Mouse (Mus musculus): ENCODE measurements around the gene Gm43738.

Gm43738 gene

DNA sequence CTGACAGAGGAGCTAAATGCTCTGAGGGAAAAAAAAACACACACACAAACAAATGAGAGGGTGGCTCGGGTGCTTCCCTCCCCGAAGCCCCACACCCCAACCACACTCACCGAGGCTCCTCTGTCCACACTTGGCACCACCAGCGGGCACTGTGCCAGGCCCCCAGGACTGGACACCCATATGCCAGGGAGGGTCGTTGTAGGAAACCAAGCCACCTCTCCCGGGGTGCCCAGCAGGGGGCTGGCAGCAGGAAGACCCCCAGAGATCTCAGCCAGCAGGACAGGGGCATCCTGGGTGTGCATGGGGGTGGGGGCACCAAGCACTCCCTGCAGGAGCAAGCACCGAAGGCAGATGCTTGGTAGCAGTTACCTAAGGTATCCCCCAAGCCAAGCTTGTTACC is at the start of gene Gm43738:
Gm43738 (minus strand) TSS at position 289 of the 400 bp plus-strand sequence.
- peak; percentile 62 for DNase-seq

DNA sequence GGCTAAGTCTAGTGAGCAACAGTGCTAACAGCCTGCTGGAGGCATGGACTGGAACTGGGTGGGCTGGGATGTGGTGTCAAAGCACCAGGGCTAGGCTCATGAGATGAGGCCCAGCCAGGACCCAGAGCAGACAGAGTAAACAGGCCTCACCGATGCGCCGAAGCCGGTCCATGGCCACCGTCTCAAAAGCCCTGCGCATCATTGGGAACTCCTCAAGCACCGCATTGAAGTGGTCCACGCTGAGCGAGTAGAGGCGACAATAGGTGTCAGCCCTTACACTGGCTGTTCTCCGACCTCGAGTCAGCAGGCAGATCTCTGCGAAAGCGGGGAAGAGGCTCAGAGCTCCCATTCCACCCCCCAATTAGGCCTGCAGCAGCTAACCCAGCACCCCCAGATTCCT is 47.7 kb upstream of the Gm43738 start:
- no peak for DNase-seq

DNA sequence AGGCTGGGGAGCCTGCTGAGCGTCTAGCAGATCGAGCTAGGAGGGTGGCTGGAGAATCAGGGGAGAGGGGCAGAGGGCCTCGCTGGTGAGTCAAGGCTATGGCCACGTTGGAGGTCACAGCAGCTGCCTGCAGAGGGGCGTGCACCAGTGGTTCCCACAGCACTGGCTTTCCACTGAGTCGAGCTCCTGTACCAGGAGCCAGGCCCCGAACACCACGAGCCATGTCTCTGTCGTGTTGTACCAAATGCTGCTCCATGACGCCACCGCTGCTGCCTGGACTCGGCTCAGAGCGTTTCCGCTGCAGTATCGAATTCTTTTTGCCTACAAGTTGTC is 47.0 kb upstream of the Gm43738 start:
- DNase-seq, result no peak

DNA sequence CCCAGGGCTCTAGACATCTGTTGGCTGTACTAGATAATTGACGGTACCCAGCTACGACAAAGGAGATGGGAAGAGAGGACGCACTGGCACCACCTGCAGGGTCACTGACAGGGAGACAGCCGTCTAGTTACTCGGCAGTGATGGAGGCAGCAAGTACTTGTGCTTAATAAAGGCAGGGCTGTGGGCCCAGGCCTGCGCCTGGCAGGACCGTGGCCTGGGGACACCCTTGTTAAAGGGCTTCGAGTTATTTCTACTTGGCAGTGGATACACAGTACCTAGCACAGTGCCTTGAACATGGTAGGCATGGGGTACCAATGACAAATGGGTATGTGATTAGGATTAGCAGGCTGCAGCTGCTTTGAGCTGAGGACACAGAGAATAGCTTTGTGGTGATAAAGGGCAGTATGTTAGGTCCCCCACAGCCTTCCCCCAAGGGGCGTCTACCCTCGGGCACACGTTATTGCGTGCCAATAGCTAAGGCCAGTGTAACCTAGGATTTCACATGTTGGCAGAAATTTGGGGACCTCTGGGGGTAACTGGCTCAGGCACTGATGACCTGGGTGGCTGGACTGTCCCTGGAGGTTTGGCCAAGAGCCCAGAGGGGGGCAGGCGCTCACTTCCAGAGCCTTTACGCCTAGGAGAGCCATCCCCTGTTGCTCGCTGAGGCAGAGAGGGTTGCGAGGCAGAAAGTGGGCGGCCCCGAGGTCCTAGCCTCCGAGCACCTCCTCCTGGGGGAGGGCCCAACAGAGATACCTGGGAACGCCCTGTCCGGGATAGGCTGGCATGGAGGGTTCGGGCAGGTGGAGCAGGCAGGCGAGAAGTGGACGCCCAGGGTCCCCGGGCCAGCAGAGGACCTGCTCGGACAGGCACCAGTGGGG is 46.4 kb upstream of the Gm43738 start:
- no peak for DNase-seq

DNA sequence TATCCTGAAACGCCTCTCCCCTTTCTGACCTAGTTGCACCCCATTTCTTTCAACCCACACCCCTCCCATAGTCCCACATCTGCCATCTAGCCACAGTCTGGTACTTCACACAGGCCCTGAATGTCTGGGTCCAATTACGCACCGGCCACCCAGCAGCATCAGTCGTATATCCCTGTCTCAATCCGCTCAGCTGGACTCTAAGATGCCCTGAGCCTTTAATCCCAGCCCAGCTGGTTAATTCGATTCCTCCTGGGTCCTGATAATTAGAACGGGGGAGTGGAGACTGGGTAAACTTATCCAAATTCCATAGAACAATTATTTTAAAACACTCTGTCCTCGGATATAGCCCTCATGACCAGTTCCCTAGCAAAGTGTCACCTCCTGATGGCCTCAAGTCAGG is 44.7 kb upstream of the Gm43738 start:
- DNase-seq, result no peak

DNA sequence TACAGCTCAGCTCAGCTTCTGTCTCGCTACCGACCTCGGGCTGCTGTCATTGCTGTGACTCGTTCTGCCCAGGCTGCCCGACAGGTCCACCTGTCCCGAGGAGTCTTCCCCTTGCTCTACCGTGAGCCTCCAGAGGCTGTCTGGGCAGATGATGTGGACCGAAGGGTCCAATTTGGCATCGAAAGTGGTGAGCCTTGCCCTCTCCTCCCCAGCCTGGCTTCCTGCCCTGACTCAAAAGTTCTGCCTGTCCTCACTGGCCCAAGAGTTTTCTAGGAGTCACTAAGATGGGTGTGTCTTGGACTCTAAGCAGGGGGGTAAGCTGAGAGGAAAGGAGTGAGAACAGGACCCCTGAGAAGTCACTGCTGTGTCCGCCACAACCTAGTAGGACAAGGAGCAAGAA is 43.9 kb upstream of the Gm43738 start:
- no peak for DNase-seq

DNA sequence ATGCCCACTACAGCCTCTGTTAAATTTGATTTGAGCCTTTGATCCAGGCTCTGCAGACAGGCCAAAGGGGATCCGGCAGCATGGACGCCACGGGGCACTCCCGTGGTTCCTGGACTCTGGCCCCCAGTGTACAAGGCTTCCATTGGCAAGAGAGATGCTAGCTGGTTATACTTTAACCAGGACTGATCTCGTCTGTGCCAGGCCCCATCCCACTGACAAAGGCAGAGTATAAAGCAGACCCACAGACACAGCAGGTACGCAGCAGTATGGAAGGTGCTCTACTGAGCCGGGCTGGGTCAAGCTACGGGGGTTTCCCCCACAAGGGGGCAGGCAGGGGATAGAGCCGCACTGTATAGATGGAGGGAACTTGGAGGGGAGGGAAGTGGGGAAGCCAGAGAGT is 35.5 kb upstream of the Gm43738 start:
- DNase-seq, result no peak

DNA sequence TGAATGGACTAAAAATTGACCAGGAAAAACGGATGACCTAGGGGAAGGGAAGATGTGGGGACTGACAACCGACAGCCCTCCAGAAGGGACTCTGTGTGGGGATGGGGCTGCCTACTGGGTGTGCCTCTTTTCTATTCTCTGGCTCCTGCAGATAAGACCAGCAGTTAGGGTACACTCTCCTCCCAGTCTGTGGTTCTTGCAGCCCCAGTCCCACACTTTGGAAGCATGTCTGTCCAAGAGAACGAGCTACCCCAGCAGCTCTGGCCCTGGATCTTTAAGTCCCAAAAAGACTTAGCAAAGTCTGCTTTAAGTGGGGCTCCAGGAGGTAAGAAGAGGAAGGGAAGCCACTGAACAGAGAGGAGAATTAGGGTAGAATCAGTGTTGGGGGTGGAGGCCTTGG is 35.1 kb upstream of the Gm43738 start, which contains the start of gene Pklr:
Pklr (plus strand) TSS at position 185 of the 400 bp plus-strand sequence.
- no peak for DNase-seq

DNA sequence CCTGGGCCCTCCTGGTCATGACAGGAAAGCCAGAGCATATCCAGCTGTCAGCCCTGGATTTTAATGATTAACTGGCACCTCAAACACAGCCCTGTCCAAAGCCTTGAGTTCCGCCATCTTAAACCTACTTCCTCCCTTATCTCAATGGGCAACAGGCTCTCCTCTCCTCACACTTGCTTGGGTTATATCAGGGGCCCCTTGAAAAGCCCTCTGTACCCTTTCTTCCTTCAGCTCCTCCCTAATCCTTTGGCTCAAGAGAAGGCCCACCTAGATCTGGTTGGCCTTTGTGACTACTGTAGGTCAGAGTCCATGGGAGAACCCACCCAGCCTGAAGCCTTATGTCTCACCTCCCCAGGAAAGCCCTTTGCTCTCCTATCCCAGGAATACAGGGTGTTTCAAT is 32.9 kb upstream of the Gm43738 start:
- no peak for DNase-seq

DNA sequence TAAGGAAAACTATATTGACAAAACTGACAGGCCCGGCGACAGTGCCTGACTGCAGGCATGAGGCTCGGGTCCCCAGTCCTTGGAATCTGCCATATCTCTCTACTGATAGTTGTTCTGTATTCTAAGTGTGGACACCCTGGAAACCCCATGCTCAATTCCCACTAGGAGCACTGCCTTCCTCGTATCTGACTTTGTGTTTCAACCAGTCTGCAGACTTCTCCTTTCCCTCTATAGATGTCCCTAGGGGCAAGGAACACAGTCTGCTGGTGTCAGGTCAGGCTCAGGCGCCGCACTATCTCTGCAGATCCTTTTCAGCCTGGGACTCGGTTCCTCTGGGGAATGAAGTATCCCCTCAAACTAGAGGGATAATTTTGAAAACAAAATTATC is 32.2 kb upstream of the Gm43738 start:
- DNase-seq, result no peak

DNA sequence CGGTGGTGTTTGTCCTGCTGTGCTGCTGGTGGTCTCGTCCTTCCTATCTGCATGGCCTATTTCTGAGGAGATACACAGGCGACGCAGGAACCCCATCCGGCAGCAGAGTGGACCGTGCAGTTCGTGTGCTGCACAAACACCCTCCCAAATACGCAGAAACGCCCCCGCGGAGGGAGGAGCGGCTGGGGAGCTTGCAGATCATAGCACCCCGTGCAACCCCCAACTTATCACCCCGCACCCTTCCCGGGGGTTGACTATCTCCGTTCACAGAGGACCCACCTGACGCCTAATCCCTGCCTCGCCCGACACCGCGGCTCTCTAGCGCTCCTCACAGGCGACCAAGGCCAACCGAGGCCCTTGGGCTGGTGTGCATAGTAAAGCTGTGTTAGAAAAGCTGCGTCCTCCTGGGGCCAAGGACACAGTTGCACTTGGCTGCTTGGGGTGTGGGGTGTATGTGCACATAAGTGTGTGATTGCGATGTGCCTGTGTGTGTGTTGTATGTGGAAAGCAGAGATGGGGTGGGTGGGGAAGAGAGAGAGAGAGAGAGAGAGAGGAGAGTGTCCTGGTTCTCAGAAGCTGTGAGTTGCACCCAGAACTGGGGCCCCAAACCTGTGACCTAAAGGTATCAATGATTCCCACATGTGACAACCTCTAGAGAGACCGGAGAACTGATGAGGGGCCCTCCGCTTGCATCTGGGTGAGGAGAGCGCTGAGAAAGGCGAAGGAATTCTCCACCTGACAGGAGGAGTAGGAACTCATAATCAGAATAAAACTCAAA is 31.6 kb upstream of the Gm43738 start:
- peak; percentile 57 for DNase-seq

DNA sequence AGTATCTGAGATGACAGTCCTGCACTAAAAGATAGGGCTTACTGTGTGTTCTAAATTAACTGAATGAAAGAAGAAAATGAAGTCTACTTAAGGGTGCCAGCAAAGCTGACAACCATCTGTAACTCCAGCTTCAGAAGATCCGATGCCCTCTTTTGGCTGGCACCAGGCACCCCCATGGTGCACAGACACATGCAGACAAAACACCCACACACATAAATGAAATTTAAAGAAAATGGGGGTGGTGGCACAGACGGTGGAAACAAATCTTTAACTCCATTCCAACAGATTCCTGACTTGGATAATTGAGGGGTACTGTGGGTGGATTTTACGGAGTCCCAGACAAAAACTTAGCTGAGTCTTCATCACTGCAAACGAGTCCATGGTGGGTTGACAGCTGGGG is 30.9 kb upstream of the Gm43738 start:
- DNase-seq, result no peak

DNA sequence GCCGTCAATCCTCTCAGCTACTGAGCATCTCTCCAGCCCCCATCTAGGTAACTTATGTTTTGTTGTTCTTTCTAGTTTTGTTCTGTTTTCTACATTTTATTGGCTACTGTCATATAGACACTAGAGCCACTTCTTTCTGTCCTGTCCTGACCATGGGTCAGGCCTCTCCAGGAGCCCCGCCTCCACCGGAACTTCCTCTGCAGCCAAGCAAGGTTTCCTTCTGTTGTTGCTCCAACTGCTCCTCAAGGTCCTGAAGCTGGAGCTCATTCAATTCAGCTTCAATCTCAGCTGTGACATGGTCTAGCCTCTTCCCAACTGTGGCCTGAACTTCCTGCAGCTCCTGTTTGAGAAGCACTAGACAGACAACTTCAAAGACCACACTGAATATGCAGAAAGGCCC is 29.0 kb upstream of the Gm43738 start:
- no peak for DNase-seq

DNA sequence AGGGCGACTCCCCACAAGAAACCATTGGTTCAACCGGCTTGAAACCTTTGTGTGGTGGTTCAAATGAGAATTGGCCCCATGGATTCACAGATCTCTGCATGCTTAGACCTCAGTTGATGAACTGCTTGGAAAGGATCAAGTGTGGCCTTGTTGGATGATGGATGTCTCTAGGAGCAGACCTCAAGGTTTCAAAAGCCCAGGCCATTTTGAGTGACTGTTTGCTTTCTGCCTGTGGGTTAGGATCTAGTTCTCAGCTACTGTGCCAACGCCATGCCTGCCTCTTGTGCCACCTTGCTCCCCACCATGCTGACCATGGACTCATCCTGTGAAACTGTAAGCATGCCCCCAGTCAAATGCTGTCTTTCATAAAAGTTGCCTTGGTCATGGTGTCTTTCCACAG is 25.1 kb upstream of the Gm43738 start:
- DNase-seq, result no peak

DNA sequence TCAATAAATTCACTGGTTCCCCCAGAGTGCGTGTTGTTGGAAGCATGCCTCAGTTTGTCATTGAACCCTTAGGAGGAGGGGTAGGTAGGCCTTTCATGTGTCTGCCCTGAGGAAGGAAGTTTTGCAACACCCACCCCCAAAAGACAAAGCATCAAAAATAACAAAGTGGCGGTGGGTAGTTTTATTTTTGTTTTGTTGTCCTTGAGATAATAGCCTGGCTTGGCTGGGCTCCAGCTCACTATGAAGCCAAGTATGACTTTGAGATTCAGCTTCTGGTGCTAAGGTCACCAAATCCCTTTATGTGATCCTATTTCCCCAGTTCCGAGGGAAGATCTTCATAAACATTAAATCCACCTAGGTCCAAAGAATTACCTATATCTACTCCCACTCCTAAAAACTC is 23.3 kb upstream of the Gm43738 start:
- DNase-seq, result no peak

DNA sequence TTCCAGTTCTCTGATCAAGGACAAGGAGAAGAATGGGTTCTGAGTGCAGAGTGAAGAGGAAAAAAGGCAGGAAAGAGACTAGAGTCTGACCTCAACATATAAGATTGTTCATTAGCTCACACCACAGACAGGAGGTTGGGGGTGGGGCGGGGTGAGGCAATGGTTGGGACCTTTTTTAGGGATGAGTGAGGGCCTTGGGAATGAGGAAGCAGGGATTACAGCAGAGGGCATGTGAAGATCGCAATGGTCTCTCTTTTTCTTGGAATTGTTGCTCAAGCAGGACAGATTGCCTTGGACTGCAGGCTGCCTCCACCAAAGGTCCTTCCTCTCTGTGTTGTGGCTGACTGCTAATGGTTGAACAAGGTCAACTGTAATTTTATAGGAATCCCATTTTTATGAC is 22.4 kb upstream of the Gm43738 start:
- DNase-seq, result no peak

DNA sequence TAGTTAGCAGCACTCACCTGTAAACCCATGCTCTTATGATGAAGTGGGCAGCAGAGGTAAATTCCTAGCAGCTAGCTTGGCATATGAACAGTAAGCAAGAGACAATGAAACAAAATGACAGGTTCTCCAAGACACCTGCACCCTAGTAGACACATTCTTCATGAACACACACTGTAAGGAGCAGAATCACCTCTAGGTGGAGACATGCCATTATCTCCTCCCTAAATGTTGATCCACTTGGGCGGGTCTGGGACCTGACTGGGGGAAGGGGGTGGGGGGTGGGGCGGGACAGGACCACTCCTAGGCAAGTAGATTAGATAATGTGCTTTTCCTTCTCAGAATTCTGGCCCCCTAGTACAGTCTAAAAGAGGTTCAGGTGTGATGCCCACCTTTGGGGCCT is 14.6 kb upstream of the Gm43738 start:
- peak; percentile 30 for DNase-seq

DNA sequence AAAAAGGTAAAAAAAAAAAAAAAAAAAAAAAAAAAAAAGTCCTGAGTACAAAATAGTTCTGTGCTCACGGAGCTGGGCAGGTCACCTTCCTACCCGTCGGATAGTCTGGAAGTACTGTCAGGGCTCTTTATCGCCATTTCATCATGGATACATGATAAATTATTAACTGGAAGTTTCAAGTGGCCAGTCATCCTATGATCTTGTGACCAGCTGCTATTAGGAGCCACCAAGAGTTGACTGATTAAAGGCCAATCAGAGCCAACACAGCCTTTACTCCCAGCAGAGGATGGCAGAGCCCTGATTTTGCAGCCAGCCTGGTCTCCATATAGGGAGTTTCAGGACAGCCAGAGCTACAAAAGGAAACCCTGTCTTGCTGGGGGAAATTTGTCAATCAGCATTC is 12.2 kb upstream of the Gm43738 start:
- no peak for DNase-seq

DNA sequence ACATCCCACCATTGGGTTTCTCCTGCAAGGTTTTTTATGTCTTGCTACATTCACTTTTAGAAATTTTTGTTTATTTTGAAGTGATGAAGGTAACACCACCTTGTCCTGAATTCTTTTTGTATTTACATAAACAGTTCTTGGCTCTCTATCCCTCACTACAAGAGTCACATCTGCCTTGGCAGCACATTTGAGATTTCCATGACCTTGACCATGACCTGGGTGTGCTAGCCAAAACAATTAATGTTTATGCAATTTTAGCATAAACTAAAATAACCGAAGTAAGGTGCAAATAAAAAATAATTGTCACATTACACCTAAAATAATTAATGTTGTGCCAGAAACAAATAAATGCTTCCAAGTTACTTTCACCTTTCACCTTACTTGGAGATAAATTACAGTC is 7.2 kb upstream of the Gm43738 start:
- no peak for DNase-seq

DNA sequence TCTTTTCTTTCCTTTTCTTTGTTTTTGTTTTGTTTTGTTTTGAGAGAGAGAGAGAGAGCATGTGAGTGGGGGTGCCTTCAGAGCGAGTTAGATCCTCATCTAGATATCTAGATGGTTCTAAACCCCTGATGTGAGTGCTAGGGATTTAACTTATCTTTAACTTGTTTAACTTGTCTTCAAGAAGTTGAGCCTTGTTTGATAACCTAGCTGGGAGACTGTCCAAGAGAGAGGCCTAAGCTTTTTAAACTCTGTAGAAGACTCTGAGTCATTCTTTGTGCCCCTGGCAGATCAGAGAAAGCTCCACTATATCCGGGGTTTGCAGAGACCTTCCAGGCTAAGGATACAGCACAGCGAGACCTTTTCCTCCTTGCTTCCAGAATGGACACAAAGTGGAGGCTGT is 6.6 kb upstream of the Gm43738 start:
- no peak for DNase-seq

DNA sequence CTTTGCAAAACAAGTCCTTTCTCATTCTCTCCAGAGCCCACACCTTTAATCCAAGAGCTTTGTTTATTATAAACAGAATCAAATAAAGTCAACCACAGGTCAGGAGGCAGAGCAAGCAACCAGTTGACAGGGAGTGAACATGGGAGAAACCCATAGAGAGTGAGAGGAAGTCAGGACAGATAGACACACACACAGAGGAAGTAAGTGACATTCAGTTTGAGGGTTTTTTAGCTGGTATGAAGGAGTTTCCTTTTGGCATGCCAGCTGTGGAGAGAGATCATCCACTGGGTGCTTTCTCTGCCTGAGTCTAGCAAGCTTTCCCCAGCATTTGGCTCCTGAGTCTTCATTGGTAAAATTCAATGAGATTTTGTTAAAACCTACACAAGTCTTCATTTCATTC is 6.0 kb upstream of the Gm43738 start:
- no peak for DNase-seq

DNA sequence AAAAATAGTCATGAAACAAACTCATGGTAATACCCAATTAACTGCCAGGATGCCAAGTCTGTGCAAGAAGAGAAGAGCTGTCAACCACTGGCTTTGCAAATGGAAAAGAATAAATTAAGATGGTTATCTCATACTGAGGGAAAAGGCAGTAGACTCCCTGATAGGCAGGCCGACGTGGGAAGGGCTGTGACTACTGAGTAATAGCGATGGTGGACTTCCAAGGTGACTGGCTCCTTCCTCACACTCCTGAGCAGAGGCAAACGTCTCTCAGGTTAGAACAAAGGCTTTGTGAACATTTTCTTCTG is 2.3 kb upstream of the Gm43738 start:
- no peak for DNase-seq

DNA sequence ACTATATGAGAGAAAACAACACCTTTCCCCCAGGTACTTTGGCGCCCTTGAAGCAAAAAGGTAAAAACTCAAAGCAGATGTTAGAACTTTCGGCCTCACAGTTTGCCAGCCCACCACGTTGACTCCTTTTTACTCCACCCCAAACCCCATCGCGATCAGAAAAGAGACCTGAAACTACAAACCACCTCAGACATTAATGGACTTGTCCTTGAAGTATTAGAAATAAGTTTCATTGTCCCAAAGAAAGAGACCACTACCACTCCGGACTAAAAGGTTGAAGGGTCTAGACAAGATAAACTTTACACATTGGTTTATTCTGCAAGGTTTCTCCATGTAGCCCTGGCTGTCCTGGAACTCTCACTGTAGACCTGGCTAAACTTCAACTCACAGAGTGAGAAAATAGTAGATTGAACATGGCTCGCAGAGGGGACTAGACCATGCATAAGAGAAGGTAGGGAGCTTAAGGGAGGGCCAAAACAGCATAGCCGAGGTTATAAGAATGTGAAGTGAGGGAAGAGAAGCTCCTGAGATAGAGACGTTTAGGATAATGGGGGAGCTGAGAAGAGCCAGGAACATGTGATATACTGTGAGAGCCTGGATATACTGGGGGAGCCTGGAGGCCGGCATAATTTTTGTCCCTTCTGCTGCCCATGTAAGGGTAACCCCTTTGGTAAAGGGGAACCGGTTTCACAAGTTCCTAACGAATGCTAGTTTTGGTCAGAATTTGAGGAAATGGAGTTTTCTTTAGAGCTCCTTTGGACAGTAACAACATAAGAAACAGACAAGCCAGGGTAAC is 1.8 kb upstream of the Gm43738 start:
- DNase-seq, result no peak

Measured in cerebellum, adult 9-10 months (tissue).